Mouse (Mus musculus) lung, adult 2 months (tissue): ENCODE data around the gene Pold2. TPM values are rescaled to one million over a fixed set of nuclear protein-coding genes. Genes with fewer than 3 reads are reported as not detected.
"Not testable (repeated sequence)": the region's sequence is repeated elsewhere in the genome, so short reads cannot be mapped to it uniquely, and the experiment has no call there.

Source experiments
- DNase-seq: peaks from one replicate; pipeline ENCODE4 v3.0.0; 2022
- H3K4me1 ChIP-seq: fragments of 200-500 bp; 2 replicates; pipeline ENCODE4 v1.6.1; 2011; ENCODE audit warnings: low read length; ENCODE audit not compliant: control insufficient read depth, insufficient read depth
- H3K4me3 ChIP-seq: fragments of 200-500 bp; replicated peaks from 2 replicates; pipeline ENCODE3; 2011; ENCODE audit warnings: low read depth, mild to moderate bottlenecking, control low read depth, low read length; ENCODE audit errors: extremely low read depth
- CTCF ChIP-seq: fragments of 200-500 bp; IDR thresholded peaks from 2 replicates; pipeline ENCODE4 v1.5.1; 2011; ENCODE audit warnings: mild to moderate bottlenecking, low read length, control low read depth; ENCODE audit not compliant: insufficient read depth
- POLR2A ChIP-seq: fragments of 200-500 bp; IDR thresholded peaks from 2 replicates; pipeline ENCODE4 v1.6.1; 2011; ENCODE audit warnings: low read depth, mild to moderate bottlenecking, control low read depth, low read length, borderline replicate concordance; ENCODE audit errors: extremely low read depth
- WGBS: fragments of 180-500 bp; shearing (Covaris S2); methylation state at CpG from one replicate; pipeline ENCODE4 v1.1.7; 2018; 5-methylcytosine and 5-hydroxymethylcytosine counted together
- polyA plus RNA-seq: library from polyadenylated mRNA; depleted of rRNA; stranded (reverse); fragments of >200 nt; gene quantifications from 2 replicates; pipeline ENCODE4 v1.2.3, GENCODE M21; 2012

The Pold2 gene
- polyA plus RNA-seq, 1 experiment, result 80.3 TPM

- H3K4me1 ChIP-seq, result peaks cover 5% of the 10 kb centered on the region; the same call in 1 of the 2 replicates
- WGBS, result 95% methylated on average over 10 of the region's 10 CpGs
- TF ChIP-seq POLR2A, result no peak
- no peak for TF ChIP-seq CTCF
- no peak overlapping the region for H3K4me3 ChIP-seq
- DNase-seq, result no peak
Observed at GRCm38 (mm10) chr11:5899286-5899685, 21.2 kb upstream of the Pold2 start.

- WGBS, result 47% methylated on average over 5 of the region's 5 CpGs
- TF ChIP-seq POLR2A (no peak), CTCF (no peak)
- DNase-seq, result no peak
- Histone ChIP-seq H3K4me1 (peaks cover 5% of the 10 kb centered on the region; the same call in 1 of the 2 replicates), H3K4me3 (no peak within 1 kb of the TSS)
Observed at GRCm38 (mm10) chr11:5898531-5898930, 20.4 kb upstream of the Pold2 start, which contains the start of gene Myl7. Gene Myl7 (minus strand): TSS chr11:5898782.

- H3K4me1 ChIP-seq, result peaks cover 5% of the 10 kb centered on the region; the same call in 1 of the 2 replicates
- 29% methylated on average over 10 of the region's 10 CpGs for WGBS
- H3K4me3 ChIP-seq, result no peak overlapping the region
- DNase-seq, result no peak
- TF ChIP-seq CTCF (no peak), POLR2A (no peak)
Observed at GRCm38 (mm10) chr11:5897839-5898238, 19.7 kb upstream of the Pold2 start.

- Histone ChIP-seq H3K4me3 (no peak overlapping the region), H3K4me1 (peaks cover 5% of the 10 kb centered on the region)
- TF ChIP-seq CTCF (no peak), POLR2A (no peak)
- no peak for DNase-seq
- 24% methylated on average over 16 of the region's 16 CpGs for WGBS
Observed at GRCm38 (mm10) chr11:5897230-5897629, 19.1 kb upstream of the Pold2 start.

- H3K4me3 ChIP-seq, result no peak overlapping the region
- TF ChIP-seq POLR2A (no peak), CTCF (no peak)
- no peak for DNase-seq
- 82% methylated on average over 6 of the region's 6 CpGs for WGBS
- H3K4me1 ChIP-seq, result peaks cover 5% of the 10 kb centered on the region
Observed at GRCm38 (mm10) chr11:5893807-5894206, 15.7 kb upstream of the Pold2 start.

GRCm38 (mm10) chr11:5892810-5893368, 14.8 kb upstream of the Pold2 start:
- TF ChIP-seq CTCF (no peak), POLR2A (no peak)
- DNase-seq, result no peak
- H3K4me1 ChIP-seq, result peaks cover 5% of the 10 kb centered on the region
- H3K4me3 ChIP-seq, result no peak overlapping the region
- WGBS, result 70% methylated on average over 4 of the region's 4 CpGs

GRCm38 (mm10) chr11:5892151-5892591, 14.1 kb upstream of the Pold2 start:
- WGBS, result 16% methylated on average over 8 of the region's 8 CpGs
- DNase-seq, result no peak
- Histone ChIP-seq H3K4me1 (peaks cover 3% of the 10 kb centered on the region), H3K4me3 (no peak overlapping the region)
- TF ChIP-seq CTCF, result no peak

- H3K4me1 ChIP-seq, DNase-seq, H3K4me3 ChIP-seq: not testable (repeated sequence)
- WGBS, result 59% methylated on average over 5 of the region's 5 CpGs
Observed at GRCm38 (mm10) chr11:5888563-5888962, 10.5 kb upstream of the Pold2 start.

GRCm38 (mm10) chr11:5887250-5887649, 9.2 kb upstream of the Pold2 start:
- no peak overlapping the region for H3K4me3 ChIP-seq
- WGBS, result 64% methylated on average over 5 of the region's 5 CpGs
- no peak for DNase-seq
- no peak for TF ChIP-seq POLR2A
- no peak for TF ChIP-seq CTCF
- peaks cover 2% of the 10 kb centered on the region for H3K4me1 ChIP-seq

- no peak overlapping the region for H3K4me3 ChIP-seq
- no peaks in the 10 kb centered on the region for H3K4me1 ChIP-seq
- WGBS, result 14% methylated on average over 9 of the region's 9 CpGs
- no peak for TF ChIP-seq POLR2A
- peak; percentile 59 for TF ChIP-seq CTCF
- DNase-seq, result peak; percentile 53
Observed at GRCm38 (mm10) chr11:5886187-5886586, 8.1 kb upstream of the Pold2 start.
